Mouse (Mus musculus): ENCODE data around the gene Hist2h3c1. TPM values are rescaled to one million over a fixed set of nuclear protein-coding genes. Genes with fewer than 3 reads are reported as not detected.
"Not testable (repeated sequence)": the region's sequence is repeated elsewhere in the genome, so short reads cannot be mapped to it uniquely, and the experiment has no call there.

Hist2h3c1 gene
- polyA plus RNA-seq, 1 experiment from 2014 or later, result 1.4 TPM

GRCm38 (mm10) chr3:96246018-96246417, 467 bp upstream of the Hist2h3c1 start:
- WGBS, result under 1% methylated on average over 12 of the region's 21 CpGs
- H3K9me3 ChIP-seq (replicated peaks); H3K36me3 ChIP-seq; H3K27me3 ChIP-seq (replicated peaks): not testable (repeated sequence)
- Histone ChIP-seq H3K9ac (peak overlapping the region; percentile 67; the same call in 1 of the 2 replicates), H3K4me2 (peak overlapping the region; percentile 56), H3K4me3 (peak overlapping the region; percentile 46), H3K27ac (ENCODE audit: poor library complexity, severe bottlenecking) (peak overlapping the region; percentile 83), H3K4me1 (replicated peaks) (peaks cover 35% of the 10 kb centered on the region)
- ATAC-seq (ENCODE audit: insufficient number of reproducible peaks, low FRiP score), result peak; percentile 22

GRCm38 (mm10) chr3:96247356-96248140, 1.1 kb downstream of the Hist2h3c1 start:
- no peaks in the 10 kb centered on the region for H3K9me3 ChIP-seq (replicated peaks)
- peak overlapping the region; percentile 65 for H3K9ac ChIP-seq
- H3K4me1 ChIP-seq (replicated peaks), result peaks cover 35% of the 10 kb centered on the region
- H3K27me3 ChIP-seq (replicated peaks), result no peaks in the 10 kb centered on the region
- ATAC-seq (ENCODE audit: insufficient number of reproducible peaks, low FRiP score), result no peak
- peak overlapping the region; percentile 38 for H3K27ac ChIP-seq (ENCODE audit: poor library complexity, severe bottlenecking)
- peak overlapping the region; percentile 64 for H3K4me2 ChIP-seq
- WGBS, result 3% methylated on average over 11 of the region's 11 CpGs
- H3K36me3 ChIP-seq, result no peaks in the 10 kb centered on the region
- peak overlapping the region; percentile 48 for H3K4me3 ChIP-seq

GRCm38 (mm10) chr3:96248141-96249033, 1.9 kb downstream of the Hist2h3c1 start:
- H3K27me3 ChIP-seq (replicated peaks), result no peaks in the 10 kb centered on the region
- H3K4me3 ChIP-seq, result peak overlapping the region; percentile 48
- no peak overlapping the region for H3K27ac ChIP-seq (ENCODE audit: poor library complexity, severe bottlenecking)
- H3K9me3 ChIP-seq (replicated peaks), result no peaks in the 10 kb centered on the region
- ATAC-seq (ENCODE audit: insufficient number of reproducible peaks, low FRiP score), result no peak
- H3K9ac ChIP-seq, result no peak overlapping the region
- H3K4me2 ChIP-seq, result peak overlapping the region; percentile 27
- peaks cover 35% of the 10 kb centered on the region for H3K4me1 ChIP-seq (replicated peaks)
- H3K36me3 ChIP-seq, result no peaks in the 10 kb centered on the region
- 47% methylated on average over 6 of the region's 6 CpGs for WGBS

- Histone ChIP-seq H3K9ac (no peak overlapping the region), H3K4me2 (peak overlapping the region; percentile 27), H3K4me3 (0 out of 2 replicates have a peak overlapping the region, but pooled peaks have one; percentile 48), H3K27ac (ENCODE audit: poor library complexity, severe bottlenecking) (no peak overlapping the region), H3K4me1 (replicated peaks) (peaks cover 32% of the 10 kb centered on the region), H3K9me3 (replicated peaks) (no peaks in the 10 kb centered on the region), H3K36me3 (no peaks in the 10 kb centered on the region), H3K27me3 (replicated peaks) (no peaks in the 10 kb centered on the region)
- ATAC-seq (ENCODE audit: insufficient number of reproducible peaks, low FRiP score), result no peak
- 54% methylated on average over 4 of the region's 4 CpGs for WGBS
These were observed 2.5 kb downstream of the Hist2h3c1 start for GRCm38 (mm10) chr3:96249034-96249345.

GRCm38 (mm10) chr3:96250890-96251289, 4.4 kb downstream of the Hist2h3c1 start:
- WGBS, result 52% methylated on average over 3 of the region's 3 CpGs
- no peaks in the 10 kb centered on the region for H3K27me3 ChIP-seq (replicated peaks)

GRCm38 (mm10) chr3:96251787-96252186, 5.3 kb downstream of the Hist2h3c1 start:
- Histone ChIP-seq H3K36me3 (no peaks in the 10 kb centered on the region), H3K4me1 (replicated peaks) (peaks cover 45% of the 10 kb centered on the region), H3K4me3 (no peak overlapping the region), H3K27me3 (replicated peaks) (no peaks in the 10 kb centered on the region), H3K9me3 (replicated peaks) (no peaks in the 10 kb centered on the region), H3K27ac (ENCODE audit: poor library complexity, severe bottlenecking) (no peak overlapping the region), H3K9ac (no peak overlapping the region), H3K4me2 (no peak overlapping the region)
- WGBS, result 89% methylated on average over 3 of the region's 3 CpGs
- ATAC-seq (ENCODE audit: insufficient number of reproducible peaks, low FRiP score), result no peak

More at GRCm38 (mm10) chr3:96250890-96251289, 4.4 kb downstream of the Hist2h3c1 start:
- Histone ChIP-seq H3K4me2 (no peak overlapping the region), H3K9me3 (replicated peaks) (no peaks in the 10 kb centered on the region), H3K27ac (ENCODE audit: poor library complexity, severe bottlenecking) (no peak overlapping the region), H3K4me3 (no peak overlapping the region), H3K4me1 (replicated peaks) (peaks cover 39% of the 10 kb centered on the region), H3K36me3 (no peaks in the 10 kb centered on the region), H3K9ac (no peak overlapping the region)
- ATAC-seq (ENCODE audit: insufficient number of reproducible peaks, low FRiP score), result no peak

- Histone ChIP-seq H3K4me2 (peak overlapping the region; percentile 31; the same call in 1 of the 2 replicates), H3K4me1 (replicated peaks) (peaks cover 29% of the 10 kb centered on the region), H3K27me3 (replicated peaks) (no peaks in the 10 kb centered on the region), H3K36me3 (no peaks in the 10 kb centered on the region), H3K9me3 (replicated peaks) (no peaks in the 10 kb centered on the region), H3K4me3 (no peak overlapping the region), H3K27ac (ENCODE audit: poor library complexity, severe bottlenecking) (no peak overlapping the region), H3K9ac (peak overlapping the region; percentile 12; the same call in 1 of the 2 replicates)
- 23% methylated on average over 10 of the region's 10 CpGs for WGBS
- ATAC-seq (ENCODE audit: insufficient number of reproducible peaks, low FRiP score), result peak; percentile 51; the same call in 1 of the 2 replicates
These were observed 8.3 kb downstream of the Hist2h3c1 start for GRCm38 (mm10) chr3:96254683-96255355.

GRCm38 (mm10) chr3:96255926-96256593, 9.6 kb downstream of the Hist2h3c1 start:
- Histone ChIP-seq H3K4me1 (replicated peaks) (peaks cover 17% of the 10 kb centered on the region), H3K36me3 (no peaks in the 10 kb centered on the region), H3K27me3 (replicated peaks) (no peaks in the 10 kb centered on the region), H3K9me3 (replicated peaks) (no peaks in the 10 kb centered on the region), H3K4me3 (no peak overlapping the region), H3K4me2 (no peak overlapping the region), H3K9ac (no peak overlapping the region), H3K27ac (ENCODE audit: poor library complexity, severe bottlenecking) (no peak overlapping the region)
- WGBS, result 76% methylated on average over 5 of the region's 5 CpGs
- no peak for ATAC-seq (ENCODE audit: insufficient number of reproducible peaks, low FRiP score)

GRCm38 (mm10) chr3:96257190-96257589, 10.7 kb downstream of the Hist2h3c1 start:
- Histone ChIP-seq H3K4me3 (no peak overlapping the region), H3K36me3 (no peaks in the 10 kb centered on the region), H3K27me3 (replicated peaks) (no peaks in the 10 kb centered on the region), H3K4me1 (replicated peaks) (peaks cover 23% of the 10 kb centered on the region), H3K9ac (no peak overlapping the region), H3K27ac (ENCODE audit: poor library complexity, severe bottlenecking) (no peak overlapping the region), H3K4me2 (no peak overlapping the region), H3K9me3 (replicated peaks) (no peaks in the 10 kb centered on the region)
- no peak for ATAC-seq (ENCODE audit: insufficient number of reproducible peaks, low FRiP score)
- 70% methylated on average over 3 of the region's 3 CpGs for WGBS

- no peak for ATAC-seq (ENCODE audit: insufficient number of reproducible peaks, low FRiP score)
- Histone ChIP-seq H3K4me2 (no peak overlapping the region), H3K36me3 (no peaks in the 10 kb centered on the region), H3K27ac (ENCODE audit: poor library complexity, severe bottlenecking) (no peak overlapping the region), H3K27me3 (replicated peaks) (no peaks in the 10 kb centered on the region), H3K9me3 (replicated peaks) (no peaks in the 10 kb centered on the region), H3K4me1 (replicated peaks) (peaks cover 23% of the 10 kb centered on the region), H3K9ac (no peak overlapping the region), H3K4me3 (no peak overlapping the region)
- 91% methylated on average over 5 of the region's 5 CpGs for WGBS
These were observed 13.7 kb downstream of the Hist2h3c1 start for GRCm38 (mm10) chr3:96260220-96260619.

All from heart, embryonic 12.5 days (tissue).